Mouse (Mus musculus) right cerebral cortex, postnatal 14 days (tissue): ENCODE measurements at regions not wholly inside any gene's neighbourhood (a gene's known extent, or its start where the extent isn't known, plus 50 kb on each side); places are given as distances from the start of the nearest gene placed in this dataset.

ENCODE experiments used
- DNase-seq: peaks from one replicate; pipeline ENCODE4 v3.0.0; 2022

GRCm38 (mm10) chr6:11404101-11404500 is 503.2 kb downstream of the Ndufa4 start:
- no peak for DNase-seq

DNA sequence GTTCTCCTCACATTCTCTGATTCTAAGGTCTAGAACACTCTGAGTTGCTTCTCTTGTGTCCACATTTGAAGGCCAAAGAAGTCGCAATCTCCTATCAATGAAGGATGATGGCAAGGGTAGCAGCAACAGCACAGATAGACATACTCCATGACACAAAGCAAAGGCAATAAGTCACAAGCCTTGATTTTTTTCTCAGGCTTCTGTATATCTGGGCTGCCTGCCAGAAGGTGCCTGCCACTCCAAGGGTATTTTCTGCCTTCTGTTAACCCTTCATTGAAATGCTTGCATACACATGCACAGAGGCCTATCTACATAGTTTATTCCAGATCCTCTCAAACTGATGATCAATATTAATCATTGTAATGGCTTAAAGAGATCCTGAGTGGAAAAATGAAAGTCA is 548.2 kb downstream of the Ndufa4 start:
- no peak for DNase-seq

GRCm38 (mm10) chr6:11353599-11353998 is 553.7 kb downstream of the Ndufa4 start:
- no peak for DNase-seq

DNA sequence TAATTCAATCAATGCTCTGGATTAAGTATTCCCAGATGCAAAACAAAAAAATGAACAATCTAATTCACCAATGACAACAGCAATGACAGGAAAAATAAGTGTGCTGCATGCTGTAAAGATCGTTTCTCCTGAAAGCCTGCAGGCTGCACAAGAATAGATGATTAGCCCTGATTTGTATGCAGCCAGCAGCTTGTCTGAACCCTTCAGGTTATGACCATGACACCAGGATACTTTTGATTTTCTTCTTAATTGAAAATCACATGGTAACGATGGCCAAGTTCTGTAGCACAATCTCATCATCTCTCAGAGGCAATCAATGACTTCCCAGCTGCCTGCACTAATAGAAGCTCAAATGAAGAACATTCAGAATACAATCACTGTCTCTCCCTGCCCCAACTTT is 573.2 kb downstream of the Ndufa4 start:
- DNase-seq: no peak

DNA sequence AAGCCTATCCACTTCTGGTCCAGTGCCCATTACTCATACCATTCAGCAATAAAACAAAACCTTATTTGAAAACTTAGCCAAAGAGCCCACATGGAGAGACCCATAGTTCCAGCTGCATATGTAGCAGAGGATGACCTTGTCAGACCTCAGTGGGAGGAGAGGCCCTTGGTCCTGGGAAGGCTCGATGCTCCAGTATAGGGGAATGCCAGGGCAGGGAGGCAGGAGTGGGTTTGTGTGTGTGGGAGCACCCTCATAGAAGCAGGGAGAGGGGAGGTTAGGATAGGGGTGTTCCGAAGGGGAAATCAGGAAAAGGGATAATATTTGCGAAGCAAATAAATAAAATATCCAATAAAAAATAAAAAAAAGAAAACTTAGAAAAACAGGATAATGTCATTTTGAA is 593.6 kb downstream of the Ndufa4 start:
- DNase-seq: no peak

DNA sequence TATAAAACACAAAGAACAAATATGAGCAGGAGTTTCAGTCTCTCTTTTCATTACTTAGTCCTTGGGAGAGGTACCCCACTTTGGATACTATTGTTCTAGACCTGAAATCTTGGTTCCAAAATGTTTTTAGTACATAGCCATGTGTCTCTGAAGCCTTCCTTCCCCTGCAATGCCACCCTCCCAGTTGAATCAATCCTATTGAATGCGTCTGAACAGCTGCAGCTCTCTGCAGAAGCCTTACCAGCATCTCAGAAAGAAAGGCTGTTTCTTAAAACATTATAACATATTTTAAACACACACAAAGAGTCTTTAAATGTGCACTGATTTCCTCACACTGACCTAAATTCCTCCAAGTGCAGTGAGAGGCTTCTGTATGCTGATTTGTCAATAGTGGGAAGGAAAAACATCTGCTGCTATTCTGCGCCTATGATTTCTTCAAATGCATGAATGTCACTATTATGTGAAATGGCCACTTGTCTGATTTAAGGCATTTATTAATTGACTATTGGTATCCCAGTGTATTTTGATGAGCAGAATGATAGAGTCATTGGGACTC is 601.2 kb downstream of the Ndufa4 start:
- DNase-seq: no peak

- peak; percentile 14 for DNase-seq
Measured at GRCm38 (mm10) chr6:11283990-11284389, 623.3 kb downstream of the Ndufa4 start.

- DNase-seq: no peak
Measured at GRCm38 (mm10) chr6:11275214-11275613, 632.1 kb downstream of the Ndufa4 start.
